Mouse (Mus musculus) stomach, embryonic 14.5 days (tissue): ENCODE data around the gene Krtcap2. TPM values are rescaled to one million over a fixed set of nuclear protein-coding genes. Genes with fewer than 3 reads are reported as not detected.

ENCODE experiments used
- ATAC-seq: fragments of 200-750 bp; cut with Nextera tagmentation; 2 replicates; pipeline ENCODE4 v1.8.0; 2017; ENCODE audit warnings: low read depth, moderate TSS enrichment; ENCODE audit not compliant: insufficient number of reproducible peaks, insufficient read depth, low FRiP score
- H3K27ac ChIP-seq: fragments of 300-500 bp; sonication (generic); 2 replicates; pipeline ENCODE4 v1.5.1; 2014; ENCODE audit warnings: mild to moderate bottlenecking, low read length, moderate library complexity, mixed read lengths
- H3K27me3 ChIP-seq: fragments of 300-500 bp; sonication (generic); 2 replicates; pipeline ENCODE4 v1.6.1; 2014; ENCODE audit warnings: low read length, control low read depth, mixed read lengths; ENCODE audit not compliant: control insufficient read depth, insufficient read depth
- H3K36me3 ChIP-seq: fragments of 300-500 bp; sonication (generic); 2 replicates; pipeline ENCODE4 v1.6.1; 2014; ENCODE audit warnings: mild to moderate bottlenecking, control low read depth, low read length, moderate library complexity, mixed read lengths; ENCODE audit not compliant: control insufficient read depth, insufficient read depth
- H3K4me1 ChIP-seq: fragments of 300-500 bp; sonication (generic); 2 replicates; pipeline ENCODE4 v1.6.1; 2014; ENCODE audit warnings: low read length, control low read depth, mixed read lengths; ENCODE audit not compliant: control insufficient read depth, insufficient read depth
- H3K4me2 ChIP-seq: fragments of 300-500 bp; sonication (generic); replicated peaks from 2 replicates; pipeline ENCODE4 v1.6.1; 2014; ENCODE audit warnings: low read depth, low read length, control low read depth
- H3K4me3 ChIP-seq: fragments of 300-500 bp; sonication (generic); 2 replicates; pipeline ENCODE4 v1.5.1; 2014; ENCODE audit warnings: low read depth, low read length, control low read depth
- H3K9ac ChIP-seq: fragments of 300-500 bp; sonication (generic); replicated peaks from 2 replicates; pipeline ENCODE4 v1.6.1; 2014; ENCODE audit warnings: low read depth, mild to moderate bottlenecking, control low read depth, low read length, moderate library complexity, mixed read lengths
- H3K9me3 ChIP-seq: fragments of 300-500 bp; sonication (generic); 2 replicates; pipeline ENCODE4 v1.6.1; 2016; ENCODE audit warnings: low read depth, low read length, control low read depth; ENCODE audit not compliant: control insufficient read depth
- WGBS: fragments of 180-500 bp; shearing (Covaris S2); extraction: QIAGEN DNeasy Blood & Tissue Kit; methylation state at CpG from one replicate; pipeline ENCODE4 v1.1.7; 2014; 5-methylcytosine and 5-hydroxymethylcytosine counted together
- polyA plus RNA-seq: library from polyadenylated mRNA; unstranded; fragments of >200 nt; fragmentation: Nextera tagmentation; extraction: Ambion mirVana; gene quantifications from 2 replicates; pipeline ENCODE4 v1.2.1, GENCODE M21; 2014

Krtcap2 gene
- 297 and 314 TPM in 2 replicates for polyA plus RNA-seq

GRCm38 (mm10) chr3:89245688-89246171 is at the start of gene Krtcap2:
Gene Krtcap2, plus strand, starts transcription at chr3:89245966.
- peak; percentile 8; the same call in 1 of the 2 replicates for ATAC-seq
- Histone ChIP-seq H3K4me3 (peak within 1 kb of the TSS; percentile 71), H3K9ac (peak within 1 kb of the TSS; percentile 72), H3K27ac (peak within 1 kb of the TSS; percentile 61; the same call in 1 of the 2 replicates), H3K4me2 (peak within 1 kb of the TSS; percentile 79), H3K4me1 (peaks cover 20% of the 10 kb centered on the region), H3K27me3 (no peaks in the 10 kb centered on the region), H3K36me3 (peaks cover 5% of the 10 kb centered on the region; the same call in 1 of the 2 replicates), H3K9me3 (no peaks in the 10 kb centered on the region)
- WGBS = 5% methylated on average over 20 of the region's 20 CpGs

- H3K4me3 ChIP-seq = peak overlapping the region; percentile 33
- H3K27ac ChIP-seq = peak overlapping the region; percentile 69
- H3K4me2 ChIP-seq = peak overlapping the region; percentile 60
- peak overlapping the region; percentile 45 for H3K9ac ChIP-seq
- H3K9me3 ChIP-seq = no peaks in the 10 kb centered on the region
- ATAC-seq = peak; percentile 98
- H3K36me3 ChIP-seq = no peaks in the 10 kb centered on the region
- no peaks in the 10 kb centered on the region for H3K27me3 ChIP-seq
- no peaks in the 10 kb centered on the region for H3K4me1 ChIP-seq
- 8% methylated on average over 33 of the region's 33 CpGs for WGBS
Observed at GRCm38 (mm10) chr3:89195979-89196877, 49.5 kb upstream of the Krtcap2 start.

- no peaks in the 10 kb centered on the region for H3K27me3 ChIP-seq
- H3K9me3 ChIP-seq = no peaks in the 10 kb centered on the region
- no peak overlapping the region for H3K4me2 ChIP-seq
- H3K27ac ChIP-seq = no peak overlapping the region
- H3K4me3 ChIP-seq = no peak overlapping the region
- H3K9ac ChIP-seq = no peak overlapping the region
- H3K4me1 ChIP-seq = no peaks in the 10 kb centered on the region
- H3K36me3 ChIP-seq = peaks cover 4% of the 10 kb centered on the region; the same call in 1 of the 2 replicates
- ATAC-seq = no peak
- 81% methylated on average over 3 of the region's 3 CpGs for WGBS
Observed at GRCm38 (mm10) chr3:89199839-89200238, 45.9 kb upstream of the Krtcap2 start.

GRCm38 (mm10) chr3:89202253-89203141 is 43.3 kb upstream of the Krtcap2 start, which contains the start of gene Gba:
Gene Gba, plus strand, starts transcription at chr3:89202928.
- H3K9me3 ChIP-seq = no peaks in the 10 kb centered on the region
- peak within 1 kb of the TSS; percentile 47 for H3K4me3 ChIP-seq
- no peaks in the 10 kb centered on the region for H3K4me1 ChIP-seq
- H3K27ac ChIP-seq = no peak within 1 kb of the TSS
- H3K4me2 ChIP-seq = peak within 1 kb of the TSS; percentile 65
- 0 out of 2 replicates have a peak within 1 kb of the TSS, but pooled peaks have one; percentile 22 for H3K9ac ChIP-seq
- ATAC-seq = peak; percentile 81; the same call in 1 of the 2 replicates
- H3K36me3 ChIP-seq = peaks cover 7% of the 10 kb centered on the region; the same call in 1 of the 2 replicates
- no peaks in the 10 kb centered on the region for H3K27me3 ChIP-seq
- 25% methylated on average over 13 of the region's 13 CpGs for WGBS

- no peaks in the 10 kb centered on the region for H3K4me1 ChIP-seq
- no peaks in the 10 kb centered on the region for H3K9me3 ChIP-seq
- H3K4me2 ChIP-seq = peak overlapping the region; percentile 65
- 38% methylated on average over 5 of the region's 5 CpGs for WGBS
- 0 out of 2 replicates have a peak overlapping the region, but pooled peaks have one; percentile 22 for H3K9ac ChIP-seq
- peak; percentile 33; the same call in 1 of the 2 replicates for ATAC-seq
- H3K27ac ChIP-seq = no peak overlapping the region
- H3K36me3 ChIP-seq = peaks cover 11% of the 10 kb centered on the region
- peak overlapping the region; percentile 47 for H3K4me3 ChIP-seq
- no peaks in the 10 kb centered on the region for H3K27me3 ChIP-seq
Observed at GRCm38 (mm10) chr3:89203142-89203514, 42.6 kb upstream of the Krtcap2 start.

- ATAC-seq = no peak
- peaks cover 34% of the 10 kb centered on the region for H3K36me3 ChIP-seq
- no peaks in the 10 kb centered on the region for H3K27me3 ChIP-seq
- 90% methylated on average over 7 of the region's 7 CpGs for WGBS
- H3K4me3 ChIP-seq = no peak overlapping the region
- H3K9ac ChIP-seq = no peak overlapping the region
- no peak overlapping the region for H3K4me2 ChIP-seq
- H3K4me1 ChIP-seq = no peaks in the 10 kb centered on the region
- H3K27ac ChIP-seq = no peak overlapping the region
- H3K9me3 ChIP-seq = no peaks in the 10 kb centered on the region
Observed at GRCm38 (mm10) chr3:89206079-89206478, 39.7 kb upstream of the Krtcap2 start.

- Histone ChIP-seq H3K27me3 (no peaks in the 10 kb centered on the region), H3K9me3 (no peaks in the 10 kb centered on the region), H3K27ac (no peak overlapping the region), H3K4me1 (no peaks in the 10 kb centered on the region), H3K4me2 (no peak overlapping the region), H3K36me3 (peaks cover 34% of the 10 kb centered on the region), H3K4me3 (no peak overlapping the region), H3K9ac (no peak overlapping the region)
- no peak for ATAC-seq
- 80% methylated on average over 2 of the region's 2 CpGs for WGBS
Observed at GRCm38 (mm10) chr3:89206695-89207094, 39.1 kb upstream of the Krtcap2 start.
